Comparison of ENCODE assay signal across 9 mouse cellular contexts in genomic region chr2:180678609-180679140, GRCm38 (mm10). TPM values are rescaled to one million over a fixed set of nuclear protein-coding genes. Genes with fewer than 3 reads are reported as not detected.
DNase-seq lines count a peak whose midpoint lies in the region; ATAC-seq lines count a peak whose summit lies in the region.
"Had no signal": no experiment of that assay in that cellular context is flagged by ENCODE, and none has a peak within 500 bp of the region (broad histone marks: within the 10 kb centered on the region; RNA-seq: fewer than 3 reads in every experiment).

No protein-coding gene starts in this region.

- H3K9ac ChIP-seq in forebrain, embryonic 14.5 days (ENCODE audit: low read length) = no peak overlapping the region
- H3K9ac ChIP-seq in hindbrain, embryonic 11.5 days (ENCODE audit: low read depth, low read length) = no peak overlapping the region
- H3K9ac ChIP-seq in lung, embryonic 15.5 days = no peak overlapping the region
- H3K9ac ChIP-seq: limb, embryonic 12.5 days had no signal

- 31% methylated on average over 4 of the region's 4 CpGs for WGBS in forebrain, embryonic 14.5 days
- 27% methylated on average over 4 of the region's 4 CpGs for WGBS in hindbrain, embryonic 11.5 days
- WGBS in lung, embryonic 15.5 days = 24% methylated on average over 4 of the region's 4 CpGs

- peak; percentile 66 for DNase-seq in MN1 (ENCODE audit: low spot score)
- DNase-seq in forebrain, embryonic 14.5 days (ENCODE audit: low spot score) = peak; percentile 75
- peak; percentile 77 for DNase-seq in hindbrain, embryonic 11.5 days (ENCODE audit: low spot score)
- DNase-seq in layer of hippocampus, adult 9-10 months (ENCODE audit: low spot score) = peak; percentile 83
- DNase-seq in ovary, postnatal 36 days (ENCODE audit: low spot score) = peak; percentile 35
- DNase-seq in thymus, postnatal 25 days = peak; percentile 76

- H3K9me3 ChIP-seq in forebrain, embryonic 14.5 days (replicated peaks; ENCODE audit: control insufficient read depth, low read length) = no peaks in the 10 kb centered on the region
- H3K9me3 ChIP-seq in hindbrain, embryonic 11.5 days (ENCODE audit: control insufficient read depth, low read length) = no peaks in the 10 kb centered on the region
- H3K9me3 ChIP-seq in lung, embryonic 15.5 days = no peaks in the 10 kb centered on the region
- H3K9me3 ChIP-seq: limb, embryonic 12.5 days had no signal

- peaks cover 63% of the 10 kb centered on the region for H3K36me3 ChIP-seq in forebrain, embryonic 14.5 days (ENCODE audit: control insufficient read depth, insufficient read depth, low read length)
- H3K36me3 ChIP-seq in hindbrain, embryonic 11.5 days (ENCODE audit: control insufficient read depth, insufficient read depth, low read length) = 0 out of 2 replicates have a peak, but pooled peaks cover 2% of the 10 kb centered on the region
- peaks cover 45% of the 10 kb centered on the region for H3K36me3 ChIP-seq in lung, embryonic 15.5 days

- no peaks in the 10 kb centered on the region for H3K4me1 ChIP-seq in forebrain, embryonic 14.5 days (ENCODE audit: control insufficient read depth, insufficient read depth, low read length)
- no peaks in the 10 kb centered on the region for H3K4me1 ChIP-seq in hindbrain, embryonic 11.5 days (replicated peaks; ENCODE audit: control insufficient read depth, insufficient read depth, low read length)
- H3K4me1 ChIP-seq in lung, embryonic 15.5 days = no peaks in the 10 kb centered on the region
- H3K4me1 ChIP-seq: limb, embryonic 12.5 days had no signal

- no peak overlapping the region for H3K4me2 ChIP-seq in forebrain, embryonic 14.5 days (ENCODE audit: low read length)
- H3K4me2 ChIP-seq in hindbrain, embryonic 11.5 days (replicated peaks; ENCODE audit: low read depth, low read length) = no peak overlapping the region
- H3K4me2 ChIP-seq in lung, embryonic 15.5 days = no peak overlapping the region
- H3K4me2 ChIP-seq: limb, embryonic 12.5 days had no signal

- H3K27ac ChIP-seq in forebrain, embryonic 14.5 days (ENCODE audit: low read depth, low read length) = no peak overlapping the region
- H3K27ac ChIP-seq in hindbrain, embryonic 11.5 days (ENCODE audit: low read depth, low read length) = no peak overlapping the region
- no peak overlapping the region for H3K27ac ChIP-seq in lung, embryonic 15.5 days
- H3K27ac ChIP-seq: limb, embryonic 12.5 days had no signal

- no peaks in the 10 kb centered on the region for H3K27me3 ChIP-seq in forebrain, embryonic 14.5 days (replicated peaks; ENCODE audit: control insufficient read depth, insufficient read depth, low read length)
- no peaks in the 10 kb centered on the region for H3K27me3 ChIP-seq in hindbrain, embryonic 11.5 days (ENCODE audit: control insufficient read depth, insufficient read depth, low read length)
- H3K27me3 ChIP-seq in lung, embryonic 15.5 days = no peaks in the 10 kb centered on the region
- H3K27me3 ChIP-seq: limb, embryonic 12.5 days had no signal

- peak; percentile 70; the same call in 1 of the 2 replicates for ATAC-seq in cerebellum, adult (ENCODE audit: insufficient number of reproducible peaks, low FRiP score, low TSS enrichment)
- peak; percentile 65 for ATAC-seq in forebrain, embryonic 14.5 days
- peak; percentile 53; the same call in 1 of the 2 replicates for ATAC-seq in hindbrain, embryonic 11.5 days (ENCODE audit: low FRiP score)
- peak; percentile 47 for ATAC-seq in lung, embryonic 15.5 days (ENCODE audit: borderline replicate concordance, extremely low read depth, low FRiP score, low TSS enrichment)

- H3K4me3 ChIP-seq in forebrain, embryonic 14.5 days (ENCODE audit: low read depth, low read length) = no peak overlapping the region
- H3K4me3 ChIP-seq in hindbrain, embryonic 11.5 days (ENCODE audit: low read depth, low read length) = no peak overlapping the region
- no peak overlapping the region for H3K4me3 ChIP-seq in lung, embryonic 15.5 days
- H3K4me3 ChIP-seq: limb, embryonic 12.5 days had no signal

RNA-seq across cellular contexts. Expression of gene Dido1, which starts 31.1 kb away (rescaled TPM):
- 21.0 and 30.8 TPM in 2 replicates for polyA plus RNA-seq in forebrain, embryonic 14.5 days (2014; fragmentation: Nextera tagmentation; extraction: Ambion mirVana)
- 29.5 and 39.7 TPM in 2 replicates for polyA plus RNA-seq in hindbrain, embryonic 11.5 days (2014; fragmentation: Nextera tagmentation; extraction: Ambion mirVana)
- 29.3 and 31.7 TPM in 2 replicates for polyA plus RNA-seq in lung, embryonic 15.5 days (2015; fragmentation: Nextera tagmentation; extraction: Ambion mirVana)

RNA-seq across cellular contexts. Expression of gene Gid8, which starts 31.2 kb away (rescaled TPM):
- 56.3 and 60.4 TPM in 2 replicates for polyA plus RNA-seq in forebrain, embryonic 14.5 days (2014; fragmentation: Nextera tagmentation; extraction: Ambion mirVana)
- polyA plus RNA-seq in hindbrain, embryonic 11.5 days (2014; fragmentation: Nextera tagmentation; extraction: Ambion mirVana) = 59.6 and 70.0 TPM in 2 replicates
- polyA plus RNA-seq in lung, embryonic 15.5 days (2015; fragmentation: Nextera tagmentation; extraction: Ambion mirVana) = 55.0 and 56.0 TPM in 2 replicates

RNA-seq across cellular contexts. Expression of gene Tcfl5, which starts 36.2 kb away (rescaled TPM):
- 0.15 and 0.35 TPM in 2 replicates for polyA plus RNA-seq in forebrain, embryonic 14.5 days (2014; fragmentation: Nextera tagmentation; extraction: Ambion mirVana)
- 0.38 and 0.60 TPM in 2 replicates for polyA plus RNA-seq in hindbrain, embryonic 11.5 days (2014; fragmentation: Nextera tagmentation; extraction: Ambion mirVana)
- polyA plus RNA-seq in lung, embryonic 15.5 days (2015; fragmentation: Nextera tagmentation; extraction: Ambion mirVana) = 0.10 and 0.22 TPM in 2 replicates

RNA-seq across cellular contexts. Expression of gene Slc17a9, which starts 46.4 kb away (rescaled TPM):
- polyA plus RNA-seq in forebrain, embryonic 14.5 days (2014; fragmentation: Nextera tagmentation; extraction: Ambion mirVana) = 0.25 TPM in 1 of 2 replicates, not detected in the other
- 0.14 and 0.45 TPM in 2 replicates for polyA plus RNA-seq in hindbrain, embryonic 11.5 days (2014; fragmentation: Nextera tagmentation; extraction: Ambion mirVana)
- 0.72 and 1.9 TPM in 2 replicates for polyA plus RNA-seq in lung, embryonic 15.5 days (2015; fragmentation: Nextera tagmentation; extraction: Ambion mirVana)
